Mouse (Mus musculus) heart, postnatal 0 days (tissue): ENCODE data around the gene Retreg1. TPM values are rescaled to one million over a fixed set of nuclear protein-coding genes. Genes with fewer than 3 reads are reported as not detected.

Experiments
- ATAC-seq: fragments of 200-750 bp; cut with Nextera tagmentation; 2 replicates; pipeline ENCODE4 v1.8.0; 2017; ENCODE audit warnings: low read depth, moderate number of reproducible peaks, moderate library complexity; ENCODE audit not compliant: insufficient read depth
- DNase-seq: peaks from one replicate; pipeline ENCODE4 v3.0.0-alpha.2; 2016; ENCODE audit warnings: low spot score
- H3K27ac ChIP-seq: fragments of 300-500 bp; sonication (generic); 2 replicates; pipeline ENCODE4 v1.5.1; 2014; ENCODE audit warnings: low read depth, mild to moderate bottlenecking
- H3K27me3 ChIP-seq: fragments of 300-500 bp; sonication (generic); 2 replicates; pipeline ENCODE4 v1.6.1; 2014; ENCODE audit warnings: low read length, mixed read lengths; ENCODE audit not compliant: control insufficient read depth, insufficient read depth
- H3K36me3 ChIP-seq: fragments of 300-500 bp; sonication (generic); replicated peaks from 2 replicates; pipeline ENCODE4 v1.6.1; 2014; ENCODE audit warnings: low read length, mixed read lengths; ENCODE audit not compliant: control insufficient read depth, insufficient read depth
- H3K4me1 ChIP-seq: fragments of 300-500 bp; sonication (generic); 2 replicates; pipeline ENCODE4 v1.6.1; 2014; ENCODE audit warnings: antibody characterized with exemption; ENCODE audit not compliant: control insufficient read depth, insufficient read depth
- H3K4me2 ChIP-seq: fragments of 300-500 bp; sonication (generic); 2 replicates; pipeline ENCODE4 v1.6.1; 2014; ENCODE audit warnings: low read depth, mild to moderate bottlenecking, low read length, moderate library complexity
- H3K4me3 ChIP-seq: fragments of 300-500 bp; sonication (generic); 2 replicates; pipeline ENCODE4 v1.5.1; 2014; ENCODE audit warnings: low read depth, low read length
- H3K9ac ChIP-seq: fragments of 300-500 bp; sonication (generic); replicated peaks from 2 replicates; pipeline ENCODE4 v1.6.1; 2014; ENCODE audit warnings: low read depth, low read length, mixed read lengths
- H3K9me3 ChIP-seq: fragments of 300-500 bp; sonication (generic); replicated peaks from 2 replicates; pipeline ENCODE4 v1.6.1; 2016; ENCODE audit warnings: low read length; ENCODE audit not compliant: control insufficient read depth
- CTCF ChIP-seq: IDR thresholded peaks from 2 replicates; pipeline ENCODE4 v1.5.1; 2016; ENCODE audit warnings: antibody characterized with exemption, control low read depth, low read depth
- EP300 ChIP-seq: IDR thresholded peaks from 2 replicates; pipeline ENCODE4 v1.6.1; 2016; ENCODE audit warnings: antibody characterized with exemption, low read depth
- WGBS: fragments of 180-500 bp; shearing (Covaris S2); extraction: QIAGEN DNeasy Blood & Tissue Kit; methylation state at CpG from one replicate; pipeline ENCODE4 v1.1.7; 2014; 5-methylcytosine and 5-hydroxymethylcytosine counted together
- polyA plus RNA-seq: library from polyadenylated mRNA; unstranded; fragments of >200 nt; fragmentation: Nextera tagmentation; extraction: Ambion mirVana; gene quantifications from 2 replicates; pipeline ENCODE4 v1.2.1, GENCODE M21; 2015
- total RNA-seq: library from RNA; depleted of rRNA; stranded (reverse); fragments of >200 nt; gene quantifications from 2 replicates; pipeline ENCODE4 v1.2.3, GENCODE M21; 2014; ENCODE audit warnings: low replicate concordance

Retreg1 gene
- total and polyA plus RNA-seq, 2 experiments from 2014 or later, result 141 to 157 TPM

- no peaks in the 10 kb centered on the region for H3K4me1 ChIP-seq
- no peaks in the 10 kb centered on the region for H3K36me3 ChIP-seq
- H3K27ac ChIP-seq, result no peak overlapping the region
- ATAC-seq (no peak), DNase-seq (no peak)
- 85% methylated on average over 9 of the region's 9 CpGs for WGBS
- no peak for TF ChIP-seq EP300
- no peak for TF ChIP-seq CTCF
- H3K4me3 ChIP-seq, result no peak overlapping the region
- no peaks in the 10 kb centered on the region for H3K27me3 ChIP-seq
- no peaks in the 10 kb centered on the region for H3K9me3 ChIP-seq
- no peak overlapping the region for H3K9ac ChIP-seq
- no peak overlapping the region for H3K4me2 ChIP-seq
Measured at GRCm38 (mm10) chr15:25872657-25873056, 29.7 kb downstream of the Retreg1 start.

- no peak overlapping the region for H3K4me3 ChIP-seq
- DNase-seq, result no peak
Measured at GRCm38 (mm10) chr15:25873536-25873935, 30.6 kb downstream of the Retreg1 start.

DNA sequence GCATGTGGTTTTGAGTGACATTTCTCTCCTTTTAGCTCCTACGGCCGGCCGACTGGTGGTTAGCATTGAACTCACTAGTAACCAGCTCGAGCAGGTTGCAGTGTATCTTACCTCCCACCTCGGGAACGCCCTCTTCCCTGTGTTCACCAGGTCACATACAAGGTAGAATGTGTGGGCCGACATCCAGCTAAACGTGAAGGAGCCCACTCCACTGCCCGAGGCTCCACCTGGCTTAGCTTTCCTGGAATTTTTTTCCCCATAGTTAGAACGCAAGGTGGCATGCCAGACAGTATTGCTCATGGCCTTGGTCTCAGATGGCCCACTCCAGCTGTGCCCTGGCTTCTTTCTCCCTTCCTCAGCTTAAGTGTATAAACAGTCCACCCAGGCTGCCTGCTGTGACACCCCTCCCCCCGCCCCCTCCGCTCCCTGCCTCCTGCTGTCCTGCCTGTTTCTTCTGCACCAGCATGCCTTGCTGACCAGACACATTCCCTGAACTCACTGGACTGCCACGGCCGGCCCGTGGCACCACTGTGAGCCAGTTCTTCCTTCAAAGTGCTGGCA, 33.7 kb downstream of the Retreg1 start:
- H3K4me3 ChIP-seq, result no peak overlapping the region
- no peak overlapping the region for H3K9ac ChIP-seq
- no peak for ATAC-seq
- H3K36me3 ChIP-seq, result no peaks in the 10 kb centered on the region
- no peaks in the 10 kb centered on the region for H3K9me3 ChIP-seq
- no peaks in the 10 kb centered on the region for H3K4me1 ChIP-seq
- WGBS, result 46% methylated on average over 14 of the region's 15 CpGs
- no peak for TF ChIP-seq CTCF
- TF ChIP-seq EP300, result no peak
- H3K4me2 ChIP-seq, result no peak overlapping the region
- no peak overlapping the region for H3K27ac ChIP-seq
- no peak for DNase-seq
- no peaks in the 10 kb centered on the region for H3K27me3 ChIP-seq

More at GRCm38 (mm10) chr15:25873536-25873935, 30.6 kb downstream of the Retreg1 start:
- TF ChIP-seq EP300 (no peak), CTCF (no peak)
- no peak overlapping the region for H3K27ac ChIP-seq
- no peaks in the 10 kb centered on the region for H3K4me1 ChIP-seq
- no peak for ATAC-seq
- no peak overlapping the region for H3K4me2 ChIP-seq
- no peaks in the 10 kb centered on the region for H3K9me3 ChIP-seq
- WGBS, result 69% methylated on average over 1 of the region's 1 CpGs
- no peaks in the 10 kb centered on the region for H3K27me3 ChIP-seq
- no peaks in the 10 kb centered on the region for H3K36me3 ChIP-seq
- no peak overlapping the region for H3K9ac ChIP-seq

GRCm38 (mm10) chr15:25877798-25878197, 34.8 kb downstream of the Retreg1 start:
- Histone ChIP-seq H3K36me3 (no peaks in the 10 kb centered on the region), H3K4me3 (no peak overlapping the region), H3K4me2 (no peak overlapping the region), H3K4me1 (no peaks in the 10 kb centered on the region), H3K27ac (no peak overlapping the region), H3K9me3 (no peaks in the 10 kb centered on the region), H3K9ac (no peak overlapping the region), H3K27me3 (no peaks in the 10 kb centered on the region)
- WGBS, result 67% methylated on average over 7 of the region's 7 CpGs
- no peak for ATAC-seq
- no peak for DNase-seq
- TF ChIP-seq CTCF, result no peak
- TF ChIP-seq EP300, result no peak

GRCm38 (mm10) chr15:25879229-25879628, 36.2 kb downstream of the Retreg1 start:
- no peak for TF ChIP-seq EP300

GRCm38 (mm10) chr15:25880192-25880591, 37.2 kb downstream of the Retreg1 start:
- Histone ChIP-seq H3K4me2 (no peak overlapping the region), H3K9ac (no peak overlapping the region), H3K27me3 (no peaks in the 10 kb centered on the region), H3K9me3 (no peaks in the 10 kb centered on the region), H3K27ac (no peak overlapping the region), H3K4me1 (no peaks in the 10 kb centered on the region), H3K36me3 (no peaks in the 10 kb centered on the region), H3K4me3 (no peak overlapping the region)
- TF ChIP-seq EP300 (no peak), CTCF (no peak)
- ATAC-seq, result no peak
- no peak for DNase-seq
- WGBS, result 79% methylated on average over 5 of the region's 5 CpGs

More at GRCm38 (mm10) chr15:25879229-25879628, 36.2 kb downstream of the Retreg1 start:
- H3K27me3 ChIP-seq, result no peaks in the 10 kb centered on the region
- H3K9me3 ChIP-seq, result no peaks in the 10 kb centered on the region
- DNase-seq (no peak), ATAC-seq (no peak)
- no peak overlapping the region for H3K9ac ChIP-seq
- H3K4me1 ChIP-seq, result no peaks in the 10 kb centered on the region
- no peak overlapping the region for H3K4me3 ChIP-seq
- no peak overlapping the region for H3K4me2 ChIP-seq
- WGBS, result 83% methylated on average over 6 of the region's 6 CpGs
- H3K36me3 ChIP-seq, result no peaks in the 10 kb centered on the region
- no peak overlapping the region for H3K27ac ChIP-seq
